Mouse (Mus musculus): Measurements from ENCODE around the gene Epha7. TPM values are rescaled to one million over a fixed set of nuclear protein-coding genes. Genes with fewer than 3 reads are reported as not detected.

The Epha7 gene
- polyA plus RNA-seq (2015; fragmentation: Illumina TruSeq; extraction: RNeasy Lipid Tissue Mini Kit (QIAGEN cat#74804); ENCODE audit: low read depth, low replicate concordance): 42.1 TPM

DNA sequence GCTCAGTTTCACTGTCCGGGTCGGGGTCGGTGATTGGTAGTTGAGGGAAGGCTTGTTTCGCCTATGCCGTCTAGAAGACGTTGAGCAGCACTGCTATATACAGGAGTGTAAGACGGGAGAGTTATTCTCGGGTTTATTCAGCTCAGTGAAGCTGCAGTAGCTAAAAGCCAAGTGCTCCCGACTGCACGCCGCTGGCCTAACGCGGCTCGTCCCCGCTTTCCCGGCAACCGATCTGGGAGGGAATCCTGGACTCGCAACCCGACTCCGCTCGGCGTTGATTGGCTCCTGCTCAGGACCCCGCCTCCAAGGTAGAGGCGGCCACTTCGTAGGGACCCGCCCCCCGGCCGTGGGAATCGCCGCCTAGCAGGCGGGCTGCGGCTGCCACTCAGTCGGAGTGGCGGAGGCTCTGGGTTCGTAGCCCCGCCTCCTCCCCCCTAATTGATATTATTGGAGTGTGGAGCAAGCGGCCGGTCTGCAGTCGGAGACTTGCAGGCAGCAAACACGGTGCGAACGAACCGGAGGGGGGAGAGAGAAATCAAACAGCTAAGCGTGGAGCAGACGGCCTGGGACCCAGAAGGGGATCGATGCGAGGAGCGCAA, at the start of gene Epha7:
TSS of gene Epha7 (plus strand) at position 441 of the 599 bp plus-strand sequence.

